Mouse (Mus musculus): ENCODE measurements around the gene Urgcp. TPM values are rescaled to one million over a fixed set of nuclear protein-coding genes. Genes with fewer than 3 reads are reported as not detected.
"Not testable (repeated sequence)": the region's sequence is repeated elsewhere in the genome, so short reads cannot be mapped to it uniquely, and the experiment has no call there.

Gene Urgcp
- total RNA-seq (2021), result 10 to 100 TPM; 65.1 to 66.5 TPM
- long read RNA-seq, experiment 1, full-length matches to known transcripts, result 70 of 125 reads
- long read RNA-seq, experiment 1, partial matches to known transcripts, result 4 of 125 reads
- long read RNA-seq, experiment 1, other reads (novel, unspliced or antisense), result 51 of 125 reads
- long read RNA-seq, experiment 2, full-length matches to known transcripts, result 49 of 78 reads
- long read RNA-seq, experiment 2, partial matches to known transcripts, result 2 of 78 reads
- long read RNA-seq, experiment 2, other reads (novel, unspliced or antisense), result 27 of 78 reads

DNA sequence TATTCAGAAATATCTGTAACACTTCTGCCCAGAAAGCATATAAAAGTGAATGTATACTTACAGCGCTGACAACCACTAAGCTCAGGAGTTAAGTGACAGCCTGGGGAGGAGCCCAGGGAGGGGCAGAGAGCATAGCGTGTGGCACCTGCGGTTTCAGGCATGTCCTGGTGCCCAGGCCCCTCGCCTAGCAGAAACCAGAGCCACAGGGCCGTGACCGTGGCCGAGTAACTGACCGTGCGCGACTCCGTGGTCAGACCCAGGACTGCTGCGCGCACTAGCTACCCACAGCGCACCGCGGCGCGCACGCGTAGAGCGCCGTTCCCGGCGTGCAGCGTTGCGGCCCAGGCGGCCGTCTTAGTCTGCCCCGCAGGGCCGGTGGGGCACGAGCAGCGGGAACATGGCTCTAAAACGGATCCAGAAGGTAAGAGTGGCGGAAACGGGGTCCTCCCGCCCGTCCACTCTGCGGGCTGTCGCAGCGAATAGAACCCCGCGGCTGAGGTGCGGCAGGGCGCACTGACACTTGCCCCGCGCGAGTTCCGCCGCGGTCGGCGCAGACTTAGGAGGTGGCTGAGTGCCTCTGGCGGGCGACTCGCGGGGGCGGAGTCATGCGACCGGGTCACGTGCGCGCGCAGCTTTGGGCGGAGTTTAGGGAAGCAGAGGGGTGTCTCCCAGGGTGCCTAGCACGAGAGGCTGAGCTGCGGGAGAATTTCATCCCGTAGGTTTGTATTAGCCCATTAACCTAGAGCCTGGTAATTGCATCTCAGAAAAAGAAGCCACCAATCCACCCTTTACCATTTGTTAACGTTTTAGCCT is at the start of gene Urgcp:
Gene Urgcp, minus strand, starts transcription at position 557 of the 813 bp plus-strand sequence.
- peak; percentile 96 for DNase-seq

- DNase-seq, result not testable (repeated sequence)
Measured at GRCm38 (mm10) chr11:5809487-5809886, 47.3 kb upstream of the Urgcp start.

- no peak for DNase-seq
Measured at GRCm38 (mm10) chr11:5807956-5808355, 45.8 kb upstream of the Urgcp start.

- DNase-seq, result no peak
Measured at GRCm38 (mm10) chr11:5805711-5806110, 43.5 kb upstream of the Urgcp start.

GRCm38 (mm10) chr11:5804174-5804573 is 42.0 kb upstream of the Urgcp start:
- DNase-seq, result no peak

DNA sequence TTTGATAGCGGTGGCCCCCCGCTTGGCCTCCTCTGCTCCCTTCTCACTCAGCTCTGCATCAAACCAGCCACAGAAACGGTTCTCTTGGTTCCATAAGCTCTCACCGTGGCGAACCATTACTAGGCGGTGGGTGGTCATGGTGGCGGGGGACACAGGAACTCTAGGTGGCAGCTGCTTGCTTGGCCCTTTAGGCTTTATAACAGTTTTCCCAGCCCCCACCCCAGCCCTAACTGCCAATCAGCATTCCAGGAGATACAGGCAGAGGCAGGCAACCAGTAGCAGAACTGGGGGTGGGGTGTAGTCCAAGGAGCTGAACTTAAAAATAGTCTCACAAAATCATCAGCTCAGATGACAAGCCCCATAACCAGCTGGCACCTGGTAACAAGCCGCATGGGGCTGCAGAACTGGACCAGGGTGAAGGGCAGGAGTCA is 41.4 kb upstream of the Urgcp start, which contains the start of gene Pgam2:
Gene Pgam2, minus strand, starts transcription at position 183 of the 431 bp plus-strand sequence.
- DNase-seq, result no peak

GRCm38 (mm10) chr11:5802457-5803217 is 40.5 kb upstream of the Urgcp start:
- DNase-seq, result no peak

DNA sequence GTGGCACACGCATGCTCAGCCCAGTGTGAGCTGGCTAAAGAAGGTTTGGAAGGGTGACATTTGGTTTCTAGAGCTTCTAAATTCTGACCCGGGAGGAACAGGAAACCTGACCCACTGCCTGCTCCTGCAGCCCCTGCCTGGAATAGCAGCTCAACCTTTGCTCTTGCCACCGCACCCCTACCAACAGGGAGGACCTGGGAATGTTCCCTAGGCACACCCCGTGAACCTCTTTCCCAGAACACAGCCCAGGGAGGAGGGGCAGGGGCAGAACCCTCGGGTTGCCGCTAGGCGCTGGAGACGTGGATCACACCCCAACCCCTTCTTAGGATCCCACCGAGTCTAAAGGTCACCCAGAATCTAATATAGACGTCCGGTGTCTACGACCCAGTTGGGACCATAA is 39.8 kb upstream of the Urgcp start:
- no peak for DNase-seq

DNA sequence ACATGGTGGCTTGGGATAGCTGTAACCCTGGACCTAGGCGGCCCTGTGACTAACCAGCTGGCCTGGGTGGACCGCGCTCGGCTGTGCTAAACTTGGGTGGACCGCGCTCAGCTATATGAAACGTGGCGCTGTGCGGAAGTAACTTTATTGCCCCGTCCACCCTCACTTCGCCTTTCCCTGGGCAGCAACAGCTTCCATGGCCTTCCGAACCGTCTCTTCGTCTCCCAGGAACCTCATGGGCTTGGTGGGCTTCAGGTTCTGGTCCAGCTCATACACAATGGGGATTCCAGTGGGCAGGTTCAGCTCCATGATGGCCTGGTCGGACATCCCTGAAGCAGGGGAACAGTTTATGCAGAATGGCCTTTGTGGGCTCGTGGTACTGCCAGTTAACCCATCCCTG is 39.3 kb upstream of the Urgcp start:
- DNase-seq, result no peak

DNA sequence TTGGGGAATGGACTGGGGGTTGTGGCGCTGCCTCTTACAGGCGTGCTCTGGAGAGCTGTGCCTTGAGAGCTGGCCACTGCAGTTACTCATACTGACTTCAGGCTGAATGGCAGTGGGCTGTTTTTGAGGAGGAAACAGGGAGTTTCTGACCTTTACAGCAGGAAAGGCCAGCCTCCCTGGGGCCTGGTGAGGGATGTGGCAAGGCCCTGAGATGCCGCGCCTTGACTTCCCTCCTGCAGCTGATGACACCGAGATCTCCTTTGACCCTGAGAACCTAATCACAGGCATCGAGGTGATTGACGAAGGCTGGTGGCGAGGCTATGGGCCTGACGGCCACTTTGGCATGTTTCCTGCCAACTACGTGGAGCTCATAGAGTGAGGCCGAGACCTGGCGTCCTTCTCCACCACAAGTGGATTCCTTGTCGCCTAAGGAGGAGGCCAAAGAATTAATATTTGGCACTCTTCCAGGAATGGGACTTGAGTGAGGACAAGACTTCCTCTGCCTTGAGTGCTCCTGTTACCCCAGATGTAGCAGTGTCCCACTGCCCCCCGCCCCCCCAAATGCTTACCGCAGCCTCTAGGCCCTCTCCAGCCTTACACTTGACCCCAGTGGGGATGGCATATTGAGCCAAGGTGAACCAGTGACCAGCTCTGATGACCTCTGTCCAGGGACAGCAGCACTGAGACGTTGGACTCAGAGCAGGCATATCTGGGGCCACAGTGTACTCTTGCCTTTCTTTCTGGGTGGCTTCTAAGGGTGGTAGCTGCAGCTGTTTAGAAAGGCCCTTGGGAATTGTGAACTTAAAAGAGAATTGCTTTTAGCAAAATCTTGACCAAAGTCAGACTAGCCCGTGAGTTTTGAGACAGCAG is 37.7 kb upstream of the Urgcp start:
- DNase-seq, result no peak

DNA sequence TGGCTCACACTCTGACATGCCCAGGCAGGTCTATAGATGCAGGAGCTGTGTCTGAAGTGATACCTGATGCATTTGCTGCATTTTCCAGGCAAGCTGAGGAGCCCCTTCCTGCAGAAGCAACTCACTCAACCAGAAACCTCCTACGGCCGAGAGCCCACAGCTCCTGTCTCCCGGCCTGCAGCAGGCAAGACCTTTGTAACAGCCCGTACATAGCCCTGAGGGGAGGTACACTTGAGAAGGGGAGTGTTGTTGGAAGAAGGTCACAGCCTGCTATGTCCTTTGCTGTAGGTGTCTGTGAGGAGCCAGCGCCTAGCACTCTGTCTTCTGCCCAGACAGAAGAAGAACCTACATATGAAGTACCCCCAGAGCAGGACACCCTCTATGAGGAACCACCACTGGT is 35.8 kb upstream of the Urgcp start:
- DNase-seq, result no peak

GRCm38 (mm10) chr11:5797371-5797770 is 35.2 kb upstream of the Urgcp start:
- DNase-seq, result no peak

- DNase-seq, result no peak
Measured at GRCm38 (mm10) chr11:5796939-5797338, 34.8 kb upstream of the Urgcp start.

DNA sequence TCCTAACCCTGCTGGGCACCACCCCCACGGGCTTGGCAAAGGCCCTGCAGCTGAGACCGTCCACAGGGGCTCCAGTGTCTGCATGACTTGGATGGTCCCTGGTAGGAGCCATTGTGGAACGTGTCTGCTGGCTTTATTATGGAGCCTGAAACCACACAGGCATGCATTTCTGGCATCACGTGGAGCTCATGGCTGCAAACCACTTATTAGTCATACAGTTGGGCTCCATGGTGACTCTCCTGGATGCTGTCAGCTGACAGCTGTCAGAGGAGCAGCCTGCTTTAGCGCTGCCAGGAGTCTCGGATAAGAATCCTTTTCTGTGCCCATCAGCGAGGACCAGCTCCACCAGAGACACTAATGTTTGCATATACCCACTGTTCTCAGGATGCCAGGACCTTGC is 33.5 kb upstream of the Urgcp start:
- DNase-seq, result no peak

DNA sequence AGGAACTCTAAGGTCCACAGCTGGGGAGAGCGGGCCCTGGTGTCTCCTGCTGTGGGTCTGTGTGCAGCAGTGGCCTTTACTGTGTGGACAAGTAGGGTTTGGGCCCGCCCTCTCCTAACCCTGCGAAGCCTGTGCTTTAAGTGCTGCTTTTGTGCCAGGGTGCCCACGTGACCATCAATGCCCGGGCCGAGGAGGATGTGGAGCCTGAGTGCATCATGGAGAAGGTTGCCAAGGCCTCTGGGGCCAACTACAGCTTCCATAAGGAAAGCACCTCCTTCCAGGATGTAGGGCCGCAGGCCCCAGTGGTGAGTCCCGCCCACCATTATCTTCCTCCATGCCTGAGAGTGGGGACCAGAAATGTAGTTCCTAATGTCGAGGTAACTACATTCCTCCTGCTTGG is 33.1 kb upstream of the Urgcp start:
- DNase-seq, result no peak

GRCm38 (mm10) chr11:5790431-5790830 is 28.3 kb upstream of the Urgcp start:
- DNase-seq, result no peak

GRCm38 (mm10) chr11:5789754-5790333 is 27.7 kb upstream of the Urgcp start:
- DNase-seq, result no peak

DNA sequence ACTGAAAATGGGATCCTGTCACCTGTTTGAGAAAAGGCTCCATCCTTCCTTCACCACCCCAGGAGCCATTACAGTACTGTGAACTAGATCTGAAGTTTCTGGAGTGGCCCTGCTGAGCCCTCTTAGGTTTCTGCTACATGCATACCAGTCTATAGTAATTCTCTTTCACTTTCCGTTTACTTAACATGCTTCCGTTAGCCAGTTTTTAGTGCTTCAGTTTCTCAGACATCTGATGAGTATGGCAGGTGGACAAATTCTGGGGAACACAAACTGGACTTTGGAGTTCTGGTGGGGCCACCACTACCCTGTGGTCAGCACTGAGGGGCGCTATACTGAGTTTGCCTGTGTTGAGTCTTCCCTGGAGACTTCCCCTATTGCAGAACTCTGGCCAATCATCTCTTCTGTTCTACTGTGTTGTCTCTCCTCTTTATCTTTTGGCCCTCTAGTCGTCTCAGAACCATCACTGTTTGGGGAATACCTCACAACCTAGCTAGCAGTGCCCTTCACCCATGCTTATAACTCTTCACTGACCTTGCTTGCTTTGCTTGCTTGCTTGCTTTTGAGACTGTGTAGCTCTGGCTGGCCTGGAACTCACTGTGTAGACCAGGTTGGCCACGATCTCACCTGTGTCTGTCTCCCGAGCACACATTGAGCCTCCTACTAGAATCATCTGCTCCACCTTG is 27.0 kb upstream of the Urgcp start:
- DNase-seq, result no peak

GRCm38 (mm10) chr11:5788056-5789014 is 26.2 kb upstream of the Urgcp start, which contains the start of gene Dbnl:
Dbnl (plus strand) TSS chr11:5788488.
- DNase-seq, result peak; percentile 98

DNA sequence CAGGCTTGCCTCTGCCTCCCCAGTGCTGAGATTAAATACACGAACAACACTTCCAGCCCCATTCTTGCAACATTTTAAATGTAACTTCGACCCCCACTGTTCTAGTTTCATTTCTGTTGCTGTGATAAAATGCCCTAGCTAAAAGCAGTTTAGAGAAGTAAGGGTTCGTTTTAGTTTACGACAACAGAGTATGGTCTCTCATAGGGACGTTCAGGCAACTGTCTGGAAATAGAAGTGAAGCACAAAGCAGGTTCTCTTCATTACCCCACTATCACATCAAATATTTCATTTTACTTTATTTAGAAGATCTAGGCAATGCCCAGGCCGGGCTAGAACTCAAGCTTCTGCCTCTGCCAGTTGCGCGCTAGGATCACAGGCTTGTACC is 25.5 kb upstream of the Urgcp start:
- no peak for DNase-seq
